Comparison of ENCODE assay signal across 28 mouse cellular contexts in the genomic region with DNA sequence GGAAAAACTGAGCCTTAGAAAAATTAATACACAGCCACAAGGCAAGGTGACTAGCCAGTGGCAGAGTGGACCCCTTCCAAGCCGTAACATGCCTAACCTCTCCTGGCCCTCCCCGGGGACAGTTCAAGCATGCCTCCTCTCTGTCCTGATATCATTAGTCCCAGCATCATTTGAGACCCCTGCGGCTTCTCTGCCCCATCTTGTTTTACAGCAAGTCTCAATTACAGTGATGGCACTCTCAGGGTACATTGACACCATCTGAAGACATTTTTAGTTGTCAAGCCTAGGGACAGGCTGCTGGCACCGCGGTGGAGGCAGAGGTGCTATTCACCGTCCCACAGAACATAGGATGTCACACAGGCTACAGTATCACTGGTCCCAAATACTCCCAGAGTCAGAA. TPM values are rescaled to one million over a fixed set of nuclear protein-coding genes. Genes with fewer than 3 reads are reported as not detected.
DNase-seq lines count a peak whose midpoint lies in the region; ATAC-seq and TF ChIP-seq lines count a peak whose summit lies in the region.
"Had no signal": no experiment of that assay in that cellular context is flagged by ENCODE, and none has a peak within 500 bp of the region (broad histone marks: within the 10 kb centered on the region; RNA-seq: fewer than 3 reads in every experiment).

No protein-coding gene starts in this region.

- no peak for TF ChIP-seq CTCF in gastrocnemius, adult 2 months (IDR thresholded peaks at IDR 0.05)

- peak overlapping the region; percentile 94 for H3K27ac ChIP-seq in gastrocnemius, adult 2 months
- H3K27ac ChIP-seq: embryonic facial prominence, embryonic 13.5 days; embryonic facial prominence, embryonic 15.5 days; forebrain, embryonic 10.5 days; forebrain, embryonic 12.5 days had no signal

- H3K4me3 ChIP-seq in gastrocnemius, adult 2 months, result peak overlapping the region; percentile 81
- peak overlapping the region; percentile 51 for H3K4me3 ChIP-seq in megakaryocyte, embryonic 14.5 days (replicated peaks)
- H3K4me3 ChIP-seq: embryonic facial prominence, embryonic 13.5 days; embryonic facial prominence, embryonic 15.5 days; erythroblast, embryonic 14.5 days; forebrain, embryonic 10.5 days; forebrain, embryonic 12.5 days had no signal

- peak; percentile 52 for DNase-seq in gastrocnemius, adult 2 months
- no peak for DNase-seq in gastrocnemius, postnatal 25 days
- no peak for DNase-seq in ovary, postnatal 36 days (ENCODE audit: low spot score)
- DNase-seq: adrenal gland, adult 8-10 months; adrenal gland, postnatal 14 days; adrenal gland, postnatal 36 days; B cell, adult 2 months; cerebellum, adult 11 months; cerebellum, adult 18-20 months; cerebellum, adult 8-10 months; cerebellum, adult 9-11 months; cerebellum, postnatal 14 days; cerebellum, postnatal 36 days; embryo, embryonic 11 days had no signal

- H3K36me3 ChIP-seq in megakaryocyte, embryonic 14.5 days (replicated peaks; ENCODE audit: low read length), result peaks cover 74% of the 10 kb centered on the region
- H3K36me3 ChIP-seq: embryonic facial prominence, embryonic 13.5 days; embryonic facial prominence, embryonic 15.5 days; forebrain, embryonic 10.5 days; forebrain, embryonic 12.5 days; G1E had no signal

- H3K27me3 ChIP-seq in megakaryocyte, embryonic 14.5 days (replicated peaks), result no peaks in the 10 kb centered on the region
- H3K27me3 ChIP-seq: Patski had no signal

- intact Hi-C loops in gastrocnemius, adult 2 months (cut with DNase I), result no loop called here

- H3K4me1 ChIP-seq in megakaryocyte, embryonic 14.5 days, result peaks cover 88% of the 10 kb centered on the region

- ATAC-seq in megakaryocyte, adult 5-6 weeks (ENCODE audit: poor library complexity, severe bottlenecking), result no peak
- ATAC-seq: activated CD4-positive, CD25-positive, alpha-beta regulatory T cell, adult 4 months; CD4-positive, CD25-positive, alpha-beta regulatory T cell, adult 4 months; forebrain, embryonic 14.5 days; forebrain, embryonic 16.5 days; Patski had no signal

- H3K9me3 ChIP-seq in megakaryocyte, embryonic 14.5 days, result no peaks in the 10 kb centered on the region
- H3K9me3 ChIP-seq: embryonic facial prominence, embryonic 13.5 days; embryonic facial prominence, embryonic 15.5 days; forebrain, embryonic 10.5 days; forebrain, embryonic 12.5 days had no signal

RNA-seq across cellular contexts. Expression of a gene that starts 6.3 kb away (rescaled TPM):
- 10 to 100 TPM; 14.3 to 17.3 TPM for total RNA-seq in gastrocnemius, adult 2 months (2021)
- 10 to 100 TPM; 13.9 to 16.7 TPM for total RNA-seq in gastrocnemius, postnatal 25 days (2021)
- polyA plus RNA-seq in megakaryocyte, embryonic 14.5 days (2012; ENCODE audit: insufficient read depth, low replicate concordance), result 107 and 125 TPM in 2 replicates
- total RNA-seq in megakaryocyte, adult 5-6 weeks (2015), result 1.3 and 1.6 TPM in 2 replicates
- 0.40 and 1.7 TPM in 2 replicates for total RNA-seq in megakaryocyte, adult 5-6 weeks (2017)
- total RNA-seq: CH12.LX had no signal
- polyA plus RNA-seq: G1E had no signal

RNA-seq across cellular contexts. Expression of a gene that starts 37.5 kb away (rescaled TPM):
- 10 to 100 TPM; 18.9 to 19.6 TPM for total RNA-seq in gastrocnemius, adult 2 months (2021)
- 10 to 100 TPM in 1 of 2 experiments, 1 to 10 TPM in 1; 8.6 to 11.1 TPM for total RNA-seq in gastrocnemius, postnatal 25 days (2021)
- 2.2 and 5.7 TPM in 2 replicates for polyA plus RNA-seq in megakaryocyte, embryonic 14.5 days (2012; ENCODE audit: insufficient read depth, low replicate concordance)
- 4.9 and 5.5 TPM in 2 replicates for total RNA-seq in megakaryocyte, adult 5-6 weeks (2015)
- 3.9 and 7.0 TPM in 2 replicates for total RNA-seq in megakaryocyte, adult 5-6 weeks (2017)

Comparison
In these comparisons a context has a peak if more than half of its experiments do, and no peak if none do; other contexts are left out.
1. RNA of a gene that starts 6.3 kb away (total RNA-seq): 14.3 to 17.3 TPM in gastrocnemius, adult 2 months and 13.9 to 16.7 TPM in gastrocnemius, postnatal 25 days; 0.40 to 1.7 TPM in megakaryocyte, adult 5-6 weeks; every median in the first group is over 4 times any median in the second.